Mouse (Mus musculus): ENCODE results near the gene Tgfb3. TPM values are rescaled to one million over a fixed set of nuclear protein-coding genes. Genes with fewer than 3 reads are reported as not detected.

Tgfb3 gene
- polyA plus RNA-seq (2016; fragmentation: Nextera tagmentation; extraction: Ambion mirVana) = 24.2 and 24.5 TPM in 2 replicates

- peaks cover 38% of the 10 kb centered on the region for H3K4me1 ChIP-seq (replicated peaks)
- no peaks in the 10 kb centered on the region for H3K9me3 ChIP-seq (replicated peaks)
- no peaks in the 10 kb centered on the region for H3K36me3 ChIP-seq
- H3K4me2 ChIP-seq = peak within 1 kb of the TSS; percentile 81
- peak within 1 kb of the TSS; percentile 83 for H3K9ac ChIP-seq
- H3K27ac ChIP-seq (ENCODE audit: poor library complexity, severe bottlenecking) = peak within 1 kb of the TSS; percentile 90
- WGBS = under 1% methylated on average over 25 of the region's 25 CpGs
- peak; percentile 43 for ATAC-seq (ENCODE audit: insufficient number of reproducible peaks, low FRiP score)
- H3K27me3 ChIP-seq (replicated peaks) = no peaks in the 10 kb centered on the region
- peak within 1 kb of the TSS; percentile 62 for H3K4me3 ChIP-seq
Measured at GRCm38 (mm10) chr12:86078553-86079201, at the start of gene Tgfb3. TSS of gene Tgfb3 (minus strand) at chr12:86079041.

DNA sequence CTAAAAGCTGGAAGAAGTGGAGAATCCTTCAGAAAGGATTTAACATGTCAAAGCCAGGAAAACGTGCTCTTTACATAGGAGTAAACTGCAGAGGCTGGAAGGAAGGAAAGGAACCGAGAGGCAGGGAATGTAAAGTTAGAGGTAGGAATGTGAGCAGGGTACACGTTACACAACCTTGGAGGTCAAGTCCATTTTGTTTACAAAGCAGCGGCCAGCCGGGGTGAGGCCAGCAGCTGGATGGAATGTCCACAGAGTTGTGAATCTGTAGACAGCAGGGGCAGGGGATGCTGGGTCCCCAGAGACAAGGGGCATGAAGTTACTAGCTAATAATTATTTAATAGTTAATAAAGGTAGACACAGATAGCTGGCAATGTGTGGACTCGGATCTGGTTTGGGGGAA, 49.3 kb upstream of the Tgfb3 start:
- no peaks in the 10 kb centered on the region for H3K36me3 ChIP-seq
- no peak overlapping the region for H3K9ac ChIP-seq
- WGBS = 75% methylated on average over 6 of the region's 6 CpGs
- no peak overlapping the region for H3K4me2 ChIP-seq
- H3K9me3 ChIP-seq (replicated peaks) = no peaks in the 10 kb centered on the region
- H3K4me3 ChIP-seq = no peak overlapping the region
- peaks cover 8% of the 10 kb centered on the region for H3K4me1 ChIP-seq (replicated peaks)
- no peak overlapping the region for H3K27ac ChIP-seq (ENCODE audit: poor library complexity, severe bottlenecking)
- H3K27me3 ChIP-seq (replicated peaks) = no peaks in the 10 kb centered on the region
- ATAC-seq (ENCODE audit: insufficient number of reproducible peaks, low FRiP score) = no peak

DNA sequence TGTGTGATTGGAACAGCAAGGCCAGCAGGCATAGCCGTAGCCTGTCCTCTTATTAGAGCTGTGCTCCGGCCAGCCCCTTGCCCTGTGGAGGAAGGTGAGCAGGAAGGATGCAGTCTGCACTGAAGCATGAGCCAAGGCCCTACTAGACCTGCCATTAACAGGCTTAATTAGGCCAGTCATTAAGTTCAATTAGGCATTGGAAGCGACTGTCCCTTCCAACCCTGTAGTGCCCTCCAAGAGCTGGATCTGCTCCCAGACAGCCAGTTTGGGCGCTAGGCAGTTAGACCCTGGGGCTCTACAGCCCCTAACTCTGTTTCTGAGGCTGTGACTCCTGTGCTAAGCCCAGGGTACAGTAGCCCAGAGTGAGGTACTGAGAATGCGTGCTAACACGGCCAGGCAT, 45.2 kb upstream of the Tgfb3 start:
- H3K27me3 ChIP-seq (replicated peaks) = no peaks in the 10 kb centered on the region
- ATAC-seq (ENCODE audit: insufficient number of reproducible peaks, low FRiP score) = no peak
- H3K36me3 ChIP-seq = no peaks in the 10 kb centered on the region
- H3K4me1 ChIP-seq (replicated peaks) = no peaks in the 10 kb centered on the region
- 82% methylated on average over 6 of the region's 6 CpGs for WGBS
- no peak overlapping the region for H3K4me3 ChIP-seq
- H3K9ac ChIP-seq = no peak overlapping the region
- H3K9me3 ChIP-seq (replicated peaks) = no peaks in the 10 kb centered on the region
- H3K27ac ChIP-seq (ENCODE audit: poor library complexity, severe bottlenecking) = no peak overlapping the region
- no peak overlapping the region for H3K4me2 ChIP-seq

GRCm38 (mm10) chr12:86116295-86116835, 37.5 kb upstream of the Tgfb3 start:
- H3K27me3 ChIP-seq (replicated peaks) = no peaks in the 10 kb centered on the region
- no peak overlapping the region for H3K4me2 ChIP-seq
- no peak overlapping the region for H3K27ac ChIP-seq (ENCODE audit: poor library complexity, severe bottlenecking)
- WGBS = 80% methylated on average over 15 of the region's 15 CpGs
- no peak overlapping the region for H3K9ac ChIP-seq
- no peak for ATAC-seq (ENCODE audit: insufficient number of reproducible peaks, low FRiP score)
- H3K4me3 ChIP-seq = no peak overlapping the region
- no peaks in the 10 kb centered on the region for H3K9me3 ChIP-seq (replicated peaks)
- peaks cover 39% of the 10 kb centered on the region for H3K36me3 ChIP-seq
- no peaks in the 10 kb centered on the region for H3K4me1 ChIP-seq (replicated peaks)

GRCm38 (mm10) chr12:86110637-86111036, 31.8 kb upstream of the Tgfb3 start:
- Histone ChIP-seq H3K9me3 (replicated peaks) (no peaks in the 10 kb centered on the region), H3K36me3 (peaks cover 54% of the 10 kb centered on the region), H3K4me3 (no peak overlapping the region), H3K4me1 (replicated peaks) (peaks cover 6% of the 10 kb centered on the region), H3K27ac (ENCODE audit: poor library complexity, severe bottlenecking) (no peak overlapping the region), H3K27me3 (replicated peaks) (no peaks in the 10 kb centered on the region), H3K4me2 (no peak overlapping the region), H3K9ac (no peak overlapping the region)
- ATAC-seq (ENCODE audit: insufficient number of reproducible peaks, low FRiP score) = no peak
- WGBS = 88% methylated on average over 2 of the region's 2 CpGs

GRCm38 (mm10) chr12:86109531-86109930, 30.7 kb upstream of the Tgfb3 start:
- ATAC-seq (ENCODE audit: insufficient number of reproducible peaks, low FRiP score) = no peak
- Histone ChIP-seq H3K4me3 (no peak overlapping the region), H3K9ac (no peak overlapping the region), H3K9me3 (replicated peaks) (no peaks in the 10 kb centered on the region), H3K4me2 (no peak overlapping the region), H3K27me3 (replicated peaks) (no peaks in the 10 kb centered on the region), H3K27ac (ENCODE audit: poor library complexity, severe bottlenecking) (peak overlapping the region; percentile 23), H3K4me1 (replicated peaks) (peaks cover 17% of the 10 kb centered on the region), H3K36me3 (peaks cover 43% of the 10 kb centered on the region)
- 76% methylated on average over 4 of the region's 4 CpGs for WGBS

GRCm38 (mm10) chr12:86107645-86108044, 28.8 kb upstream of the Tgfb3 start:
- 72% methylated on average over 7 of the region's 7 CpGs for WGBS
- H3K9me3 ChIP-seq (replicated peaks) = no peaks in the 10 kb centered on the region
- peaks cover 33% of the 10 kb centered on the region for H3K4me1 ChIP-seq (replicated peaks)
- ATAC-seq (ENCODE audit: insufficient number of reproducible peaks, low FRiP score) = no peak
- H3K4me3 ChIP-seq = no peak overlapping the region
- no peak overlapping the region for H3K9ac ChIP-seq
- H3K4me2 ChIP-seq = no peak overlapping the region
- H3K36me3 ChIP-seq = peaks cover 31% of the 10 kb centered on the region
- H3K27ac ChIP-seq (ENCODE audit: poor library complexity, severe bottlenecking) = no peak overlapping the region
- no peaks in the 10 kb centered on the region for H3K27me3 ChIP-seq (replicated peaks)

- no peaks in the 10 kb centered on the region for H3K27me3 ChIP-seq (replicated peaks)
- no peak overlapping the region for H3K4me2 ChIP-seq
- no peak overlapping the region for H3K4me3 ChIP-seq
- no peak overlapping the region for H3K27ac ChIP-seq (ENCODE audit: poor library complexity, severe bottlenecking)
- ATAC-seq (ENCODE audit: insufficient number of reproducible peaks, low FRiP score) = no peak
- WGBS = 86% methylated on average over 9 of the region's 9 CpGs
- peaks cover 46% of the 10 kb centered on the region for H3K4me1 ChIP-seq (replicated peaks)
- peaks cover 17% of the 10 kb centered on the region for H3K36me3 ChIP-seq
- H3K9ac ChIP-seq = no peak overlapping the region
- H3K9me3 ChIP-seq (replicated peaks) = no peaks in the 10 kb centered on the region
Measured at GRCm38 (mm10) chr12:86106086-86106485, 27.2 kb upstream of the Tgfb3 start.

DNA sequence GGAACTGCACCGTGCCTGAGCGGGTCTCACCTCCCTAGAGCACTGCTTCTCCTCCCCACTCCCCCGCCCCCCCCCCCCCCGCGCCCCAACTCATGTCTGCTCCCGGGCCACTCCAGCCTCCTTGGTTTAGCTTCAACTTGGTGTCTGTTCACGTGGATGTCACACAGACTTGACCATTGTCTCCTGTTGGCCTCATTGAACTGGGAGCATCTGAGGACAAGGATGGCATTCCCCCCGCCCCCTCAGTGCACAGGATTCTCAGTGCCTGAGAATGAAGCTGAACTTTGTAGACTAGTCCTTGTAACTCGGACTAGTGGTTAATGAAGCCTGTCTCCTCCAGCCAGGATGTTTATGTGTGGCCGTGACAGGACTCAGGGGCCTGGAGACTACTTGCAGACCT, 26.7 kb upstream of the Tgfb3 start:
- peak overlapping the region; percentile 97; the same call in 1 of the 2 replicates for H3K27ac ChIP-seq (ENCODE audit: poor library complexity, severe bottlenecking)
- H3K4me1 ChIP-seq (replicated peaks) = peaks cover 51% of the 10 kb centered on the region
- 78% methylated on average over 9 of the region's 10 CpGs for WGBS
- H3K4me3 ChIP-seq = no peak overlapping the region
- H3K27me3 ChIP-seq (replicated peaks) = no peaks in the 10 kb centered on the region
- no peaks in the 10 kb centered on the region for H3K9me3 ChIP-seq (replicated peaks)
- no peak overlapping the region for H3K4me2 ChIP-seq
- H3K9ac ChIP-seq = 0 out of 2 replicates have a peak overlapping the region, but pooled peaks have one; percentile 61
- H3K36me3 ChIP-seq = peaks cover 12% of the 10 kb centered on the region
- no peak for ATAC-seq (ENCODE audit: insufficient number of reproducible peaks, low FRiP score)

DNA sequence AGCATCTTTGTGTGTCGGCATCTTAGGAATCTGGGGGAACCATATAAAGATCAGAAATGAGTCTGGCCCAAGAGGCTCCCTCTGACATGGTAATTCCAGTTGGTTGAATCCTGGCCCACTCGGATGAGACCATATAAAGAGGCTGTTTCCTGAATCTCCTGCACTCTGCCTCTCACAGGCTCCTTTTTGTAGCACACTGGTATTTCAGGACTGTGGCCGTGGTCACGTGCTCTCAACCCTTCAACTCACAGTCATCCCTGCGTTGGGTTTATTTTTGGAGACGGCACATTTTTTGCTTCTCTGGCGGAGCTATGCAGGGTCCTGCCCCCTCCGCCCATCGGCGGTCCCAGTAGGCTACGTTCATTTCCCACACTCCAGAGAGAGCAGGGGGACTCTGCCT, 25.5 kb upstream of the Tgfb3 start:
- H3K4me2 ChIP-seq = peak overlapping the region; percentile 40

GRCm38 (mm10) chr12:86103852-86104251, 25.0 kb upstream of the Tgfb3 start:
- peaks cover 7% of the 10 kb centered on the region; the same call in 1 of the 2 replicates for H3K36me3 ChIP-seq
- H3K27ac ChIP-seq (ENCODE audit: poor library complexity, severe bottlenecking) = peak overlapping the region; percentile 97
- no peaks in the 10 kb centered on the region for H3K9me3 ChIP-seq (replicated peaks)
- 0 out of 2 replicates have a peak overlapping the region, but pooled peaks have one; percentile 11 for H3K4me2 ChIP-seq
- peaks cover 54% of the 10 kb centered on the region for H3K4me1 ChIP-seq (replicated peaks)
- H3K4me3 ChIP-seq = no peak overlapping the region
- H3K27me3 ChIP-seq (replicated peaks) = no peaks in the 10 kb centered on the region
- H3K9ac ChIP-seq = peak overlapping the region; percentile 64
- no peak for ATAC-seq (ENCODE audit: insufficient number of reproducible peaks, low FRiP score)
- WGBS = 34% methylated on average over 8 of the region's 8 CpGs

More for the DNA sequence above, 25.5 kb upstream of the Tgfb3 start:
- Histone ChIP-seq H3K9me3 (replicated peaks) (no peaks in the 10 kb centered on the region), H3K36me3 (peaks cover 10% of the 10 kb centered on the region; the same call in 1 of the 2 replicates), H3K27me3 (replicated peaks) (no peaks in the 10 kb centered on the region), H3K27ac (ENCODE audit: poor library complexity, severe bottlenecking) (peak overlapping the region; percentile 97), H3K9ac (peak overlapping the region; percentile 61), H3K4me3 (no peak overlapping the region), H3K4me1 (replicated peaks) (peaks cover 54% of the 10 kb centered on the region)
- 46% methylated on average over 11 of the region's 11 CpGs for WGBS
- peak; percentile 81 for ATAC-seq (ENCODE audit: insufficient number of reproducible peaks, low FRiP score)
